Mouse (Mus musculus): ENCODE results near the gene Gm8369.
A peak's percentile ranks its signal among the peaks of the same experiment; 100 is the strongest.
"Not testable (repeated sequence)": the region's sequence is repeated elsewhere in the genome, so short reads cannot be mapped to it uniquely, and the experiment has no call there.

Gene Gm8369

GRCm38 (mm10) chr19:11485746-11486145 lies at the start of gene Gm8369:
TSS of gene Gm8369 (plus strand) at chr19:11485938.
- DNase-seq (ENCODE audit: low spot score) = peak; percentile 16

- no peak for DNase-seq (ENCODE audit: low spot score)
Measured at GRCm38 (mm10) chr19:11443338-11443737, 42.4 kb upstream of the Gm8369 start, which contains the start of gene Ms4a4b. TSS of gene Ms4a4b (plus strand) at chr19:11443553.

- DNase-seq (ENCODE audit: low spot score) = no peak
Measured at GRCm38 (mm10) chr19:11443964-11444363, 41.8 kb upstream of the Gm8369 start.

GRCm38 (mm10) chr19:11447238-11447637 lies 38.5 kb upstream of the Gm8369 start:
- no peak for DNase-seq (ENCODE audit: low spot score)

- DNase-seq (ENCODE audit: low spot score) = not testable (repeated sequence)
Measured at GRCm38 (mm10) chr19:11459041-11459440, 26.7 kb upstream of the Gm8369 start.

- DNase-seq (ENCODE audit: low spot score) = not testable (repeated sequence)
Measured at GRCm38 (mm10) chr19:11464795-11465194, 20.9 kb upstream of the Gm8369 start.

GRCm38 (mm10) chr19:11466471-11466870 lies 19.3 kb upstream of the Gm8369 start:
- no peak for DNase-seq (ENCODE audit: low spot score)

- DNase-seq (ENCODE audit: low spot score) = not testable (repeated sequence)
Measured at GRCm38 (mm10) chr19:11468361-11468760, 17.4 kb upstream of the Gm8369 start.

GRCm38 (mm10) chr19:11469215-11469614 lies 16.5 kb upstream of the Gm8369 start, which contains the start of gene Ms4a6c:
TSS of gene Ms4a6c (plus strand) at chr19:11469366.
- not testable (repeated sequence) for DNase-seq (ENCODE audit: low spot score)

GRCm38 (mm10) chr19:11479714-11480113 lies 6.0 kb upstream of the Gm8369 start:
- DNase-seq (ENCODE audit: low spot score) = no peak

GRCm38 (mm10) chr19:11482684-11483083 lies 3.1 kb upstream of the Gm8369 start:
- DNase-seq (ENCODE audit: low spot score) = no peak

- DNase-seq (ENCODE audit: low spot score) = no peak
Measured at GRCm38 (mm10) chr19:11483941-11484340, 1.8 kb upstream of the Gm8369 start.

GRCm38 (mm10) chr19:11484388-11484787 lies 1.4 kb upstream of the Gm8369 start:
- no peak for DNase-seq (ENCODE audit: low spot score)

- DNase-seq (ENCODE audit: low spot score) = no peak
Measured at GRCm38 (mm10) chr19:11485266-11485665, 472 bp upstream of the Gm8369 start.

- no peak for DNase-seq (ENCODE audit: low spot score)
Measured at GRCm38 (mm10) chr19:11486599-11486998, 861 bp downstream of the Gm8369 start.

- DNase-seq (ENCODE audit: low spot score) = no peak
Measured at GRCm38 (mm10) chr19:11491406-11492189, 5.9 kb downstream of the Gm8369 start.

- DNase-seq (ENCODE audit: low spot score) = no peak
Measured at GRCm38 (mm10) chr19:11492671-11493070, 6.9 kb downstream of the Gm8369 start.

- DNase-seq (ENCODE audit: low spot score) = no peak
Measured at GRCm38 (mm10) chr19:11494519-11494918, 8.8 kb downstream of the Gm8369 start.

GRCm38 (mm10) chr19:11496361-11496760 lies 10.6 kb downstream of the Gm8369 start:
- no peak for DNase-seq (ENCODE audit: low spot score)

GRCm38 (mm10) chr19:11497300-11497699 lies 11.6 kb downstream of the Gm8369 start:
- not testable (repeated sequence) for DNase-seq (ENCODE audit: low spot score)

GRCm38 (mm10) chr19:11500796-11501195 lies 15.1 kb downstream of the Gm8369 start:
- no peak for DNase-seq (ENCODE audit: low spot score)

- DNase-seq (ENCODE audit: low spot score) = no peak
Measured at GRCm38 (mm10) chr19:11501326-11501725, 15.6 kb downstream of the Gm8369 start.

GRCm38 (mm10) chr19:11504857-11505256 lies 19.1 kb downstream of the Gm8369 start:
- DNase-seq (ENCODE audit: low spot score) = no peak

- DNase-seq (ENCODE audit: low spot score) = no peak
Measured at GRCm38 (mm10) chr19:11513458-11513857, 27.7 kb downstream of the Gm8369 start.

All from left cerebral cortex, adult 11 months (tissue).